Mouse (Mus musculus): ENCODE measurements around the gene Eif2s2. TPM values are rescaled to one million over a fixed set of nuclear protein-coding genes. Genes with fewer than 3 reads are reported as not detected.

The Eif2s2 gene
- polyA plus RNA-seq, 1 experiment = 15.2 TPM

- TF ChIP-seq CTCF (conservative IDR thresholded peaks at IDR 0.05; ENCODE audit: insufficient read depth, insufficient read length, low read depth, low read length) = 0 out of 2 replicates have a peak, but pooled peaks have one; percentile 3
- TF ChIP-seq POLR2A (IDR thresholded peaks at IDR 0.05; ENCODE audit: low read depth, low read length) = no peak
- Histone ChIP-seq H3K36me3 (ENCODE audit: control insufficient read depth, insufficient read depth, low read length) (no peaks in the 10 kb centered on the region; the same call in none of the 2 replicates), H3K27ac (ENCODE audit: insufficient read depth, low read depth, low read length) (no peak overlapping the region), H3K4me1 (ENCODE audit: control insufficient read depth, insufficient read depth, low read length) (no peaks in the 10 kb centered on the region; the same call in 1 of the 2 replicates), H3K4me3 (ENCODE audit: insufficient read depth, low read depth, low read length) (no peak overlapping the region), H3K27me3 (replicated peaks; ENCODE audit: control insufficient read depth, insufficient read depth, low read length) (no peaks in the 10 kb centered on the region)
- peak; percentile 71 for DNase-seq
- WGBS = 34% methylated on average over 1 of the region's 1 CpGs
Observed at GRCm38 (mm10) chr2:154855383-154855782, 37.4 kb downstream of the Eif2s2 start.

GRCm38 (mm10) chr2:154848086-154848485 is 44.6 kb downstream of the Eif2s2 start:
- no peak overlapping the region for H3K4me3 ChIP-seq (ENCODE audit: insufficient read depth, low read depth, low read length)
- TF ChIP-seq POLR2A (IDR thresholded peaks at IDR 0.05; ENCODE audit: low read depth, low read length) (no peak), CTCF (conservative IDR thresholded peaks at IDR 0.05; ENCODE audit: insufficient read depth, insufficient read length, low read depth, low read length) (no peak)
- no peak overlapping the region for H3K27ac ChIP-seq (ENCODE audit: insufficient read depth, low read depth, low read length)
- H3K36me3 ChIP-seq (ENCODE audit: control insufficient read depth, insufficient read depth, low read length) = no peaks in the 10 kb centered on the region
- DNase-seq = no peak
- no peaks in the 10 kb centered on the region for H3K27me3 ChIP-seq (replicated peaks; ENCODE audit: control insufficient read depth, insufficient read depth, low read length)
- peaks cover 2% of the 10 kb centered on the region; the same call in 1 of the 2 replicates for H3K4me1 ChIP-seq (ENCODE audit: control insufficient read depth, insufficient read depth, low read length)

- Histone ChIP-seq H3K4me1 (ENCODE audit: control insufficient read depth, insufficient read depth, low read length) (peaks cover 1% of the 10 kb centered on the region; the same call in 1 of the 2 replicates), H3K27ac (ENCODE audit: insufficient read depth, low read depth, low read length) (no peak overlapping the region), H3K27me3 (replicated peaks; ENCODE audit: control insufficient read depth, insufficient read depth, low read length) (no peaks in the 10 kb centered on the region), H3K36me3 (ENCODE audit: control insufficient read depth, insufficient read depth, low read length) (no peaks in the 10 kb centered on the region), H3K4me3 (ENCODE audit: insufficient read depth, low read depth, low read length) (no peak overlapping the region)
- TF ChIP-seq POLR2A (IDR thresholded peaks at IDR 0.05; ENCODE audit: low read depth, low read length) = no peak
- TF ChIP-seq CTCF (conservative IDR thresholded peaks at IDR 0.05; ENCODE audit: insufficient read depth, insufficient read length, low read depth, low read length) = no peak
- no peak for DNase-seq
- WGBS = 77% methylated on average over 2 of the region's 2 CpGs
Observed at GRCm38 (mm10) chr2:154836537-154836936, 56.2 kb downstream of the Eif2s2 start.

DNA sequence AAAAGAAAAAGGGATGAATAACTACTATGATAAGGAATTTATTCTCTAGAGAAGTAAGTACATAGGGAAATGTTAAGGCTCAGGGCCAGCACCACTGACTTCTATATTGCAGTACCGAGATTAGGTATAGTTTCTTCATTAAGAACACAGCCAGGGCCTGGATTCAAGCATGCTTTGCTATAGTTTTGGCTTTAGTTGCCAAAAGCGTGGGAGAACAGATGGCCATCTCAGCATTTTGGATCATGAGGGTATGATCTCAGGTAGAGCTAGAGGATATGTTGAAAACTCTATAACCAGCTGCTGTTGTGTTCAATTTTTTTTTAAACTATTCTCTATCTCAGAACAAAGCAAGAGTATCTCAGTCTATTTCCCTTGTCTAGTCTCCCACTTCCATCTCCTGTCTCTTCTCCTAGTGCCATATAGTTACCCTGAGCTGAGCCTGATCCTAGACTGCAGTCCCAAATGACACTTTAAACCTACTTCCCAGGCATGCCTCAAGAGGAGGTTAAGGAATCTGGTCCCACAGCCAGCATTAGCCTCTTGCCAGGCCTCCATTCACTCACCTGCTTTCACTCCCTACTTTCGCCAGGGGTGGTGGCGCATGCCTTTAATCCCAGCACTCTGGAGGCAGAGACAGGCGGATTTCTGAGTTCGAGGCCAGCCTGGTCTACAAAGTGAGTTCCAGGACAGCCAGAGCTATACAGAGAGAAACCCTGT is 58.4 kb downstream of the Eif2s2 start:
- 89% methylated on average over 6 of the region's 6 CpGs for WGBS
- Histone ChIP-seq H3K27ac (ENCODE audit: insufficient read depth, low read depth, low read length) (no peak overlapping the region), H3K27me3 (replicated peaks; ENCODE audit: control insufficient read depth, insufficient read depth, low read length) (no peaks in the 10 kb centered on the region), H3K4me1 (ENCODE audit: control insufficient read depth, insufficient read depth, low read length) (peaks cover 3% of the 10 kb centered on the region; the same call in 1 of the 2 replicates), H3K36me3 (ENCODE audit: control insufficient read depth, insufficient read depth, low read length) (no peaks in the 10 kb centered on the region), H3K4me3 (ENCODE audit: insufficient read depth, low read depth, low read length) (no peak overlapping the region)
- TF ChIP-seq POLR2A (IDR thresholded peaks at IDR 0.05; ENCODE audit: low read depth, low read length) (no peak), CTCF (conservative IDR thresholded peaks at IDR 0.05; ENCODE audit: insufficient read depth, insufficient read length, low read depth, low read length) (no peak)
- DNase-seq = no peak

DNA sequence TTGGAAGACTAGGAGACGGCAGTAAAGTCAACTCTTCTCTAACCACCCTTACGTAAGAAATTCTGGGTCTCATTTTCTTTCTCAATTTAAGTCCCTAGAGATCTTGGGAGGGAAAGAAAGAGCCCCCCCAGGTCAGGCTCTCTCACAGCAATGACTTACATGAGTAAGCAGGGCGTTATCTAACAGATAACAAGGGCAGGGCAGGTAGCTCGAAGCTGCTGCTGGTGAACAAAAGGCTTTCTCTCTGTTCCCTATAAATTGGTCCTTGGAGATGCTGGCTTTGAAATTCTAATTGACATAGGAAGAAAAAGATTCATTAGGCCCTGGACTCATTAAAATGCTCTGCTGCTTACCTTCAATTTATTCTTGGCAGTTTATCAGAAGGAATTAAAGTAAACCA is 60.3 kb downstream of the Eif2s2 start:
- WGBS = 81% methylated on average over 4 of the region's 4 CpGs
- Histone ChIP-seq H3K4me3 (ENCODE audit: insufficient read depth, low read depth, low read length) (no peak overlapping the region), H3K27me3 (replicated peaks; ENCODE audit: control insufficient read depth, insufficient read depth, low read length) (no peaks in the 10 kb centered on the region), H3K36me3 (ENCODE audit: control insufficient read depth, insufficient read depth, low read length) (no peaks in the 10 kb centered on the region), H3K27ac (ENCODE audit: insufficient read depth, low read depth, low read length) (no peak overlapping the region), H3K4me1 (ENCODE audit: control insufficient read depth, insufficient read depth, low read length) (peaks cover 5% of the 10 kb centered on the region; the same call in 1 of the 2 replicates)
- TF ChIP-seq CTCF (conservative IDR thresholded peaks at IDR 0.05; ENCODE audit: insufficient read depth, insufficient read length, low read depth, low read length) (no peak), POLR2A (IDR thresholded peaks at IDR 0.05; ENCODE audit: low read depth, low read length) (no peak)
- DNase-seq = no peak

DNA sequence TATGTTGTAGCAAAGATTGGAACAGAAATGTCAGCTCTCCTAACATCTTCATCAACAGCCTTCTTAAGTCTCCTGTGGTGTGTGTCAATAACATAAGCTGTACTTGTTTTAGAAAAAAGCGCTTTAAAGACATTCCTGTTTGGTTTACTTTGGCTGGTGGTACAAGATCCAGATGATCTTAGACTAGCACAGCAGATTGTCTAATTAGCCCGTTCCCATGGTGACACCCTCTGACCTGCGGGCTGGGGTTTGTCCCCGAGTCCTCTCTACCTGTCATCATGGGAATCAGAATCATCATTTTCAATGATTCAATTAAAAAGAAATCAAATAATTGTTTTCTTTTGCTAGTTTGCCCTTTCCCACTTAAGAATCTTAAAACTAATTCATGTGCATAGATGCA is 65.2 kb downstream of the Eif2s2 start:
- Histone ChIP-seq H3K27me3 (replicated peaks; ENCODE audit: control insufficient read depth, insufficient read depth, low read length) (no peaks in the 10 kb centered on the region), H3K4me1 (ENCODE audit: control insufficient read depth, insufficient read depth, low read length) (peaks cover 5% of the 10 kb centered on the region; the same call in 1 of the 2 replicates), H3K27ac (ENCODE audit: insufficient read depth, low read depth, low read length) (no peak overlapping the region), H3K36me3 (ENCODE audit: control insufficient read depth, insufficient read depth, low read length) (no peaks in the 10 kb centered on the region), H3K4me3 (ENCODE audit: insufficient read depth, low read depth, low read length) (no peak overlapping the region)
- WGBS = 50% methylated on average over 4 of the region's 4 CpGs
- TF ChIP-seq POLR2A (IDR thresholded peaks at IDR 0.05; ENCODE audit: low read depth, low read length) = no peak
- TF ChIP-seq CTCF (conservative IDR thresholded peaks at IDR 0.05; ENCODE audit: insufficient read depth, insufficient read length, low read depth, low read length) = no peak
- peak; percentile 40 for DNase-seq

DNA sequence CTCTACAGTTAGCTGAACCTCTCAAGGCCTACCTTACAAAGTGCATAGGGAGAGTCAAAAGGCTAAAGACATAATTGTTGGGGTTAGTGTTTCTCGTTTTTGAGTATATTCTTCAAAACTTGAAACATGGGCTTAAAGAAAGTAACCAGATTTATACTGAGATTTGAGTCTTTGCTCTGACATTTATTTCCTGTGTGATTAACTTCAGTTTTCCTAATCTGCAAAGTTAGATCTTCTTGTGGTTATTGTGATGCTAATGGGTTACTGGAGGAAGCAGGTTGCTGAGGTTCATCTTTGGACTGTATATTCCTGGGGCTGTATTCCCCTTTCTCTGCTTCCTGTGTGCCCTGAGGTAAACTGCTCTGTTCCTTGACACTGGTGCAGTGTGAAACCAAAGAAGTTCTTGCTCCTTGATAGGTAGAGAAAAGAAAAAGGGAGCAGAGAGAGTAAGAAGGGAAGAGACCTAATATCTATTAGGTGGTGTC is 66.6 kb downstream of the Eif2s2 start:
- H3K27me3 ChIP-seq (replicated peaks; ENCODE audit: control insufficient read depth, insufficient read depth, low read length) = no peaks in the 10 kb centered on the region
- no peaks in the 10 kb centered on the region; the same call in 1 of the 2 replicates for H3K36me3 ChIP-seq (ENCODE audit: control insufficient read depth, insufficient read depth, low read length)

More for the DNA sequence above, 66.6 kb downstream of the Eif2s2 start:
- WGBS = 54% methylated on average over 1 of the region's 1 CpGs
- TF ChIP-seq CTCF (conservative IDR thresholded peaks at IDR 0.05; ENCODE audit: insufficient read depth, insufficient read length, low read depth, low read length) (no peak), POLR2A (IDR thresholded peaks at IDR 0.05; ENCODE audit: low read depth, low read length) (no peak)
- Histone ChIP-seq H3K4me3 (ENCODE audit: insufficient read depth, low read depth, low read length) (no peak overlapping the region), H3K27ac (ENCODE audit: insufficient read depth, low read depth, low read length) (no peak overlapping the region), H3K4me1 (ENCODE audit: control insufficient read depth, insufficient read depth, low read length) (peaks cover 6% of the 10 kb centered on the region; the same call in 1 of the 2 replicates)
- no peak for DNase-seq

Other genes with a start within 250 kb of the Eif2s2 start
- 71.9 and 102 TPM in 2 replicates for gene Chmp4b, start 241.2 kb downstream of the Eif2s2 start, polyA plus RNA-seq (2012; rRNA removed)
- not detected in 2 replicates for gene Gm14214, start 122.9 kb downstream of the Eif2s2 start, polyA plus RNA-seq (2012; rRNA removed)
- gene Raly, start 101.8 kb downstream of the Eif2s2 start, polyA plus RNA-seq (2012; rRNA removed) = 152 and 163 TPM in 2 replicates
- gene a, start 101.5 kb downstream of the Eif2s2 start, polyA plus RNA-seq (2012; rRNA removed) = not detected in 2 replicates
- 0.76 and 0.89 TPM in 2 replicates for gene Gm14226, start 125.3 kb upstream of the Eif2s2 start, polyA plus RNA-seq (2012; rRNA removed)
- gene Ahcy, start 181.6 kb upstream of the Eif2s2 start, polyA plus RNA-seq (2012; rRNA removed) = 250 and 263 TPM in 2 replicates
- gene Itch, start 240.6 kb upstream of the Eif2s2 start, polyA plus RNA-seq (2012; rRNA removed) = 15.0 and 17.6 TPM in 2 replicates

Measured in kidney, adult 2 months (tissue).